Mouse (Mus musculus) intestine, postnatal 0 days (tissue): ENCODE data around the gene Spx. TPM values are rescaled to one million over a fixed set of nuclear protein-coding genes. Genes with fewer than 3 reads are reported as not detected.
A peak's percentile ranks its signal among the peaks of the same experiment; 100 is the strongest.

ENCODE experiments used
- ATAC-seq: fragments of 200-750 bp; cut with Nextera tagmentation; 2 replicates; pipeline ENCODE4 v1.8.0; 2017; ENCODE audit warnings: mild to moderate bottlenecking, moderate TSS enrichment, moderate library complexity
- H3K27ac ChIP-seq: fragments of 300-500 bp; sonication (generic); 2 replicates; pipeline ENCODE4 v1.5.1; 2014; ENCODE audit warnings: mild to moderate bottlenecking, low read depth, low read length, moderate library complexity
- H3K27me3 ChIP-seq: fragments of 300-500 bp; sonication (generic); replicated peaks from 2 replicates; pipeline ENCODE4 v1.6.1; 2014; ENCODE audit warnings: low read length, mixed read lengths; ENCODE audit not compliant: control insufficient read depth, insufficient read depth
- H3K36me3 ChIP-seq: fragments of 300-500 bp; sonication (generic); 2 replicates; pipeline ENCODE4 v1.6.1; 2014; ENCODE audit warnings: mild to moderate bottlenecking, moderate library complexity; ENCODE audit not compliant: control insufficient read depth, insufficient read depth
- H3K4me1 ChIP-seq: fragments of 300-500 bp; sonication (generic); replicated peaks from 2 replicates; pipeline ENCODE4 v1.6.1; 2014; ENCODE audit warnings: antibody characterized with exemption, low read length, mixed read lengths; ENCODE audit not compliant: control insufficient read depth, insufficient read depth
- H3K4me2 ChIP-seq: fragments of 300-500 bp; sonication (generic); replicated peaks from 2 replicates; pipeline ENCODE4 v1.6.1; 2014; ENCODE audit warnings: low read depth, mild to moderate bottlenecking, moderate library complexity
- H3K4me3 ChIP-seq: fragments of 300-500 bp; sonication (generic); 2 replicates; pipeline ENCODE4 v1.5.1; 2014; ENCODE audit warnings: low read depth, low read length
- H3K9ac ChIP-seq: fragments of 300-500 bp; sonication (generic); 2 replicates; pipeline ENCODE4 v1.6.1; 2014; ENCODE audit warnings: mild to moderate bottlenecking, low read depth, low read length
- H3K9me3 ChIP-seq: fragments of 300-500 bp; sonication (generic); 2 replicates; pipeline ENCODE4 v1.6.1; 2016; ENCODE audit warnings: mixed run types; ENCODE audit not compliant: control insufficient read depth
- CTCF ChIP-seq: sonication (generic); IDR thresholded peaks from 2 replicates; pipeline ENCODE4 v1.5.1; 2016; ENCODE audit warnings: low read depth, mild to moderate bottlenecking, control low read depth, antibody characterized with exemption, moderate library complexity
- WGBS: fragments of 180-500 bp; shearing (Covaris S2); extraction: QIAGEN DNeasy Blood & Tissue Kit; methylation state at CpG from one replicate; pipeline ENCODE4 v1.1.7; 2014; 5-methylcytosine and 5-hydroxymethylcytosine counted together
- polyA plus RNA-seq: library from polyadenylated mRNA; unstranded; fragments of >200 nt; fragmentation: Nextera tagmentation; extraction: Ambion mirVana; gene quantifications from 2 replicates; pipeline ENCODE4 v1.2.1, GENCODE M21; 2015

Spx gene
- polyA plus RNA-seq, 1 experiment from 2014 or later, result not detected

DNA sequence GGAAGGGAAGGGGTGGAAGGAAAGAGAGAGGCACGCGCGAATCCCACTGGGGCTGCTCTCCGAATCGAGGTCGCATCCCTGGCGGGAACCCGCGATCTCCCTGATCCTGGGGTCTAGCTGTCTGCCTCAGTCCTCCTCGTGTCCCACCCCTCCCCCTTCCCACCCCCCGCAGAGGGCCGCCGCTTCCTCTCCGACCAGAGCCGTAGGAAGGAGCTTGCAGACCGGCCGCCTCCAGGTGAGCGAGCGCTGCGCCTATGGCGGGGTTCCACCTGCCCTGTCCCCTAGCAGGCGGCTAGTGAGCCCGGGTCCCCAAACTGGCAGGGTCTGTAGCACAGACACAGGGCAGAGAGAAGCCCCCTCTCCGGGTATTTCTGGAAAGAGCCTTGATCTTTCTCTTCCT lies 1.4 kb downstream of the Spx start:
- TF ChIP-seq CTCF, result no peak
- 3% methylated on average over 15 of the region's 24 CpGs for WGBS
- H3K4me3 ChIP-seq, result 0 out of 2 replicates have a peak overlapping the region, but pooled peaks have one; percentile 7
- no peaks in the 10 kb centered on the region for H3K9me3 ChIP-seq
- peaks cover 25% of the 10 kb centered on the region for H3K27me3 ChIP-seq
- no peak overlapping the region for H3K9ac ChIP-seq
- ATAC-seq, result no peak
- peak overlapping the region; percentile 21; the same call in 1 of the 2 replicates for H3K4me2 ChIP-seq
- no peak overlapping the region for H3K27ac ChIP-seq
- H3K36me3 ChIP-seq, result no peaks in the 10 kb centered on the region
- no peaks in the 10 kb centered on the region for H3K4me1 ChIP-seq

DNA sequence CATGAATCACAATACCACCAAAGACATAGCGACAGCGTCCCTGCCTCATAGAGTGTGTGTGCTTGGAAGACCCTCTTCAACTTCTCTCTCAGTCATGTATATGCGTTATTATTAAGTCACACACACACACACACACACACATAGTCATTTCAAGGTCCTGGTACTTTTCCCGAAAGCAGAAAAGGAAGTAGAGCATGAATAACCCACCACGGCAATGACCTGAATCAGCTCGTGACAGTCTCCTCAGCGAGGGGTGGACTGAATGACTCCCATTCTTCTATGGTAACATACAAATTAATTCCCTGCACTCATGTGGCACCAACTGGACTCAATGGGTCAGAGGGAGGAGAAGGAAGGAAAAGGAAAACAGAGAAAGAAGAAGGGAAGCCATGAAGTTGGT lies 11.7 kb downstream of the Spx start:
- Histone ChIP-seq H3K9me3 (no peaks in the 10 kb centered on the region), H3K27ac (no peak overlapping the region), H3K4me2 (no peak overlapping the region), H3K4me3 (no peak overlapping the region), H3K4me1 (no peaks in the 10 kb centered on the region), H3K9ac (no peak overlapping the region), H3K27me3 (no peaks in the 10 kb centered on the region), H3K36me3 (no peaks in the 10 kb centered on the region)
- no peak for TF ChIP-seq CTCF
- WGBS, result 78% methylated on average over 7 of the region's 7 CpGs
- no peak for ATAC-seq

DNA sequence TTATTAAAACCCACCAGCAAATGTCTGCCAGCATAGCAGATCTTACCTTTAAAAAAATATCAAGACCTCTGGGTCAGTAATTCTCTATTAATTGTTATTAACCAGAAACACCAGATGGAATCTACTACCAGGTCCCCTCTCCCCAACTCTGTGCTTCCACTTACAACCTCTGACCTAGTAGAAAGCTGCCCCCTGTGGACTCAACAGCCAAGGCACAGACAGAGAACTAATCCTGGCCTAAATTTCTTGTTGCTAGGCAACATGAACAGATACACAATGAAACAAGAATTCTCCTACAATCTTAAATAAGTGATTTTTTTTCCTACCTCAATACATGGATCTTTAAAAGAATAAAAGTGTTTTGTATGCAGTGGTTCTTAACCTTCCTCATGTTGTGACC lies 15.8 kb downstream of the Spx start:
- no peak overlapping the region for H3K4me2 ChIP-seq
- no peak overlapping the region for H3K9ac ChIP-seq
- no peak for ATAC-seq
- H3K4me1 ChIP-seq, result no peaks in the 10 kb centered on the region
- no peaks in the 10 kb centered on the region for H3K27me3 ChIP-seq
- no peak for TF ChIP-seq CTCF
- no peaks in the 10 kb centered on the region for H3K9me3 ChIP-seq
- H3K27ac ChIP-seq, result no peak overlapping the region
- H3K36me3 ChIP-seq, result no peaks in the 10 kb centered on the region
- H3K4me3 ChIP-seq, result no peak overlapping the region

DNA sequence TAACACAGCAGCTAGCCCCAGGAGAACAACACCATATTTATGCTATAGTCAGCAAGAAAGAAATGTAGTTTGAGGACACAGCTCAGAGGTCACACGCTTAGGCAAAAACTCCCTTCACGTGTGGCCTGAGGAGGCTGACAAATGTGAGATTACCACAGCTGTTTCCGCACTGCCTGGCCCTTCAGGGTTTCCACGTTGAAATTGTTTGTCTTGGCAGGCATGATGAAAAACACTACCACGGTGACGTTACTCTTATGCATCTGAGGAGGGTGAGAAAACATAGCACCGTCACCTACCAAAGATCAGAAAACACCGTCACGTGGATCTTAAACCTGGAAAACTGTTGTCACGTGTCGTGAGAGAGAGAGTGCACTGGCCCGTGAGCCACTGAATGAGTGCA lies 38.1 kb downstream of the Spx start:
- no peaks in the 10 kb centered on the region for H3K4me1 ChIP-seq
- WGBS, result 76% methylated on average over 12 of the region's 12 CpGs

DNA sequence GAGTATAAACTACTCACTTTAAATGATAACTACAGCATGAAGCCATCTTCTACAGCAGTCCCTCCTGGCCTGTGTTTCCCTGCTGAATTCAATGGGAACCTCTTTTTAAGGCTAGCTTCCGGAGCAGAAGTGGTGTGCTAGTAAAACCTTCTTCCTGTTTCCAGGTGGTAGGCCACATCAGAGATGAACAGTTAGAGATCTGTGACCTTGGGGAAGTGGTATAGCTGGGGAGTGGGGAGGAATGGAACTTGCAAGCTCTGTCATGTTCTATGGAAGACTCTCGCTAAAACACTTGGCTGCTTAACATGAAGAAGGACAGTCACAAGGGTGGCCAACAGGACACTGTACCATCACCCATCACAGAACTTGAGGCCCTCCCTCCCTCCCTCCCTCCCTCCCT lies 40.1 kb downstream of the Spx start:
- TF ChIP-seq CTCF, result no peak
- Histone ChIP-seq H3K27ac (no peak overlapping the region), H3K9ac (no peak overlapping the region), H3K36me3 (no peaks in the 10 kb centered on the region), H3K27me3 (no peaks in the 10 kb centered on the region), H3K4me2 (no peak overlapping the region), H3K4me3 (no peak overlapping the region), H3K4me1 (no peaks in the 10 kb centered on the region), H3K9me3 (no peaks in the 10 kb centered on the region)
- WGBS, result 86% methylated on average over 2 of the region's 2 CpGs
- no peak for ATAC-seq

More for the DNA sequence above, 38.1 kb downstream of the Spx start:
- Histone ChIP-seq H3K27ac (no peak overlapping the region), H3K36me3 (no peaks in the 10 kb centered on the region), H3K9ac (no peak overlapping the region), H3K4me3 (no peak overlapping the region), H3K4me2 (no peak overlapping the region), H3K9me3 (no peaks in the 10 kb centered on the region), H3K27me3 (no peaks in the 10 kb centered on the region)
- ATAC-seq, result no peak
- TF ChIP-seq CTCF, result no peak

DNA sequence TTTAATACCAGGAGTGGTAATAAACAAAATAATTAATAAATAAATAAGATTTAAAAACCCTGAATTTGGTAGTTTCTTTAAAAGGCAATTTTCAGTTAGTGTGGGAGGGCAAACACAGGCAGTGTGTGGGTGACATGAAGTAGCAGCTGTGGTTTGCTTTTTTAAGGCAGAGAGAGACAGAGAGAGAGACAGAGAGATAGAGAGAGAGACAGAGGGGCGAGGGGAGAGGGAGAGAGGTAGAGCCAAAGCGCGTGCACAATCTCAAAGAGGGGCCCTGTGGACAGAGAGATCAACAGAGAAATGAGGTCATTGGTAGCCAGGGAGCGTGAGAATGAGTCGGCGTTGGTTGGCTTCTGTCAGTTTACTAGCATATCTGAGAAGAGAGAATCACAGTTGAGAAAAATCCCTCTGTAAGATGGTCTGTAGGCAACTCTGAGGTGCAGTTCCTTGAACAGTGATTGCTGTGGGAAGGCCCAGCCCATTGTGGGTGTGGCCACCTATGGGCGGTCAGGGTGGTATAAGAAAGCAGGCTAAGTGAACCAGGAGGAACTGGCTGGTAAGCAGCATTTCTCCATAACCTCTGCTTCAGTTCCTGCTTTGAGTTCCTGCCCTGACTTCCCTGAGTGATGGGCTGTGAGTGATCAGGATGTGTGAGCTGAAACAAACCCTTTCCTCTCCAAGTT lies 42.2 kb downstream of the Spx start:
- Histone ChIP-seq H3K9ac (no peak overlapping the region), H3K4me3 (no peak overlapping the region), H3K36me3 (no peaks in the 10 kb centered on the region), H3K4me2 (no peak overlapping the region), H3K9me3 (no peaks in the 10 kb centered on the region), H3K27ac (no peak overlapping the region), H3K4me1 (no peaks in the 10 kb centered on the region), H3K27me3 (no peaks in the 10 kb centered on the region)
- 54% methylated on average over 7 of the region's 7 CpGs for WGBS
- TF ChIP-seq CTCF, result no peak
- ATAC-seq, result 0 out of 2 replicates have a peak, but pooled peaks have one; percentile 54
